Mouse (Mus musculus) ES-Bruce4 (cell line): ENCODE data around the gene Nup205.

ENCODE experiments used
- CTCF ChIP-seq: IDR thresholded peaks from one replicate; pipeline ENCODE4 v1.8.1; 2011; ENCODE audit warnings: low read depth, low read length
- POLR2A ChIP-seq: IDR thresholded peaks from one replicate; pipeline ENCODE4 v1.8.1; 2011; ENCODE audit warnings: low read length; ENCODE audit not compliant: insufficient read depth

GRCm38 (mm10) chr6:35145569-35145968 lies 31.7 kb upstream of the Nup205 start:
- TF ChIP-seq CTCF: no peak
- no peak for TF ChIP-seq POLR2A
